Mouse (Mus musculus): ENCODE results near the gene Thap2. TPM values are rescaled to one million over a fixed set of nuclear protein-coding genes. Genes with fewer than 3 reads are reported as not detected.

The Thap2 gene
- total RNA-seq (2021) = 10 to 100 TPM; 12.2 to 13.4 TPM
- long read RNA-seq, full-length matches to known transcripts = 2 of 4 reads
- long read RNA-seq, partial matches to known transcripts = 0 of 4 reads
- long read RNA-seq, other reads (novel, unspliced or antisense) = 2 of 4 reads

DNA sequence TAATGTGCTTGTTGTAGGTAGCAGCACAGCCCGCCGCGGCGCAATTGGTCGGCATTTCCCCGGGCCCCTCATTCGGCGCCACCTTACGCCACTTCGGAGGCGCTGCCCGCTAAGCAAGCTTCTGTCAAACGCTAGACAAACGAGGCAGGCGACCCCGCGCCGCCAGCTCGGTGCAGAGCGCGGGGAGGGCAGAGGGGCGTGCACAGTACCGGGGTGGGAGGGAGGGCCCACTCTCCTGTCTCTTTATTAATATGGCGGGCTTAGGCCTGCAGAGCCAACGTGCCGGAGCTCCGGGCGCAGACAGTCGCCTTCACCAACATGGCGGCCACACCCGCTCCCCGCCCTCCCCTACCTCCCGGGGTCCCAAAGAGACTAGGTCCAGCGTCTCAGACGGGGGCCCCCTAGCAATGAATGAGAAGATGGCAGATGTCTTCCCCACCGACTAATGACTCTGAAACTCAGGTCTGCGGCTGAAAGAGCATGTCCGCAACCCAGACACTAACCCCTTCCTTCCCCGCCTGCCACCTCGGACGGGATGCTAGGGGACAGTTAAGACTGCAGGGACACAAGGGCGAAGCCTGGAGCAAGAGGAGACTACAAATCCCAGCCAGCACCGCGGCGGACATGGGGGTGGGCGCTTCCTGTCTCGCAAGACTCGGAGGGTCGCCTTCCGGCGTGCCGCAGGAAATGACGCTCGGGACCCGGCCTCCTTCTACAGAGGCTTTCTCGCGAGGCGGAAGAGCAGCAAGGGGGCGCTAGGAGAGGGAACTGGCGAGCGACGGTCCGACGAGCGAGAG is at the start of gene Thap2, which contains the start of gene Zfc3h1:
Gene Thap2, minus strand, starts transcription at position 223 of the 797 bp plus-strand sequence.
Gene Zfc3h1, plus strand, starts transcription at position 739 of the 797 bp plus-strand sequence.
- peak; percentile 97 to 98 for DNase-seq (ENCODE audit: low spot score in 2 of 2)

DNA sequence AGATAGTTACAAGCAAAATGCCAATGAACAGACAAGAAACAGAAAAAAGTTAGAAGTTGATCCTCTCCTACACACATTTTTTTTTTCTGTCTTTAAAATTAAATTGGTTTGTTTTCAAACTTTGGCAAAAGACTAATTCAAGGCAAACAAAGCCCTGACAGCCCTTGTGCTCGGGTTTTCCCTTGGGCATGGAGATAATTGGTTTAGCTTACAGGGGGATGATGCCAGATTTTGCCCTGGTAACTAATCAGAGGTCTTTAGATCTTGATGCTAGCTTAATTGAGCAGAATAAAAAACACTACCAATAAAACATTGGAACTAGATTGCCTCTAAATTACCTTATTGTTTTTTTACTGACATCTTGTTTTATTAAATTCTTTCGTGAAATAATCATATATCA is 41.1 kb upstream of the Thap2 start:
- DNase-seq (ENCODE audit: low spot score in 2 of 2) = no peak

DNA sequence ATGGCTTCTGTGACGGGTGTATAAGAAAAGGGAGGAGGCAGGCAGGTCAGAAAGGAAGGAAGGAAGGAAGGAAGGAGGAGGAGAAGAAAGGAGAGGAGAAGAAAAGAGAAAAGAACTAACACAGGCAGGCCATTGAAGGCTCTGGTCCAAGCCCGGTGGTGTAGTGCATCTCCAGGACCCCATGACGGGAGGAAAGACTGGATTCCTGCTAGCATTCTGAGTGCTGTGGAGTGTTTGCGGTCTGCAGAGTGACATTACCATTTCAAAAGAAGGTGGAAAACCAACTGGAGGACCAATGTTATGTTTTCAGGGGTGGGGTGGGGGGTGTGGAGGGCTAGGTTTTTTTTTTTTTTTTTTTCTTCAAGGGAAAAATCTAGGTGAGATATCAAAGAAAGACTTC is 37.7 kb upstream of the Thap2 start:
- DNase-seq (ENCODE audit: low spot score in 2 of 2) = no peak

DNA sequence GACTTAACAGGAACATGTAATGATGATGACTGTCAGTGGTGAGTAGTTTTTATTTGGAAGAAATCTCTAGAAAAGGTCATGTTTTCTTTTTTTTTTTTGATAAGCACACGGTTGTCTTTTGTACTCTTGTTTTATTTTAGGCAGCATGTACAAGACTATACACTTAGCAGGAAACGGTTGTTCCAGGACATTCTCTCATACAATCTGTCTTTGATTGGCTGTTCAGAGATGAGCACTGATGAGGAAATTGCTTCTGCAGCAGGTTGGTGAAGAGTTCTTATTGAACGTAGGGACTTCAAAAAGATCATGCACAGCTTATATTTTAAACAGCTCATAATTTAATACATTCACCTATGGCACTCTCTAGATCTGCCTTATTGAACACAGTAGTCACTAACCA is 29.8 kb upstream of the Thap2 start:
- DNase-seq (ENCODE audit: low spot score in 2 of 2) = no peak

DNA sequence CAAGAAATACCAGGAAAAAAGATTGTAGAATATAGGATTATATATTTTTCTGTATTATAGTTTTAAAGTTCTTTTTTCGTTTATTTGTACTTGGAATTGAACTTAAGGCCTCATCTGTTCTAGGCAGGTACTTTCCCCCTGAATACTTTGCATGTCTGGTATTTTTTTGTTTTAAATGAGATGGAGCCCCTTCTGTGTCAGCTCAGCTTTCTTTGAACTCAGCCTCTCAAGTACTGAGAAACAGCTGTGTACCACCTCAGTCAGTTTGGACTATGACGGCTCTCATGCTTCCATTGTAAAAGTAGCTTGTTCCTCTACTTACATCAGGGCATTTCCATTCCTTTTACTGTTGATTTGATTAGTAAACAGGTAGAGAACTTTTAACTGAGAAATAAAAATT is 29.3 kb upstream of the Thap2 start:
- DNase-seq (ENCODE audit: low spot score in 2 of 2) = no peak

DNA sequence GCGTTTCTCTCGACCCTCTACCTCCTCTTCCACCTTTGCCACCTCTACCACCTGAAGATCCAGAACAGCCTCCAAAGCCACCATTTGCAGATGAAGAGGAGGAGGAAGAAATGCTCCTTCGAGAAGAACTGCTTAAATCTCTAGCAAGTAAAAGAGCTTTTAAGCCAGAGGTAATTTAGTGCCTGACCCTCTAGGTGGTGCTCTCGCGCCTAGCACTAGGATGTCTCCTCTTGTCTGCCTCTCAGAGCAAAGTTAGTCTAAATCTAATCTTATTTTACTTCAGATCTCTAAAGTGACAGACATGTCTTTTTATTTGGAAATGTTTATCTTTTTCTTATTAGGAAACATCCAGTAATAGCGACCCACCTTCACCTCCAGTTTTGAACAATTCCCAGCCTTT is 22.1 kb upstream of the Thap2 start:
- peak; percentile 64 to 72 for DNase-seq (ENCODE audit: low spot score in 2 of 2)

DNA sequence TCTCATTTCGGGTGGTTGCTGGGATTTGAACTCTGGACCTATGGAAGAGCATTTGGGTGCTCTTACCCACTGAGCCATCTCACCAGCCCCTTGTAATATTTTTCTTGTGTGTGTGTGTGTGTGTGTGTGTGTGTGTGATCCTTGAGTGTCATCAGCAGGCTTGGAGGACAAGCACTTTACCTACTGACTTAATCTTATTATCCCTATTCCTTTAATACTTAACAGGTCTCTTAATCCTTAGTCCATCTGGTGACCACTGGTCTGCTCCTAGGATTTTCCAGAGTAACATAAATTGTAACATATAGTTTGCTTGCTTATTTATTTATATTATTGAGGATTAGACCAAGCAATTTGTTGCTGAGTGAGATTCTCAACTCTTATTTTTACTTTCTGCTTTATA is 7.7 kb upstream of the Thap2 start:
- DNase-seq (ENCODE audit: low spot score in 2 of 2) = no peak

DNA sequence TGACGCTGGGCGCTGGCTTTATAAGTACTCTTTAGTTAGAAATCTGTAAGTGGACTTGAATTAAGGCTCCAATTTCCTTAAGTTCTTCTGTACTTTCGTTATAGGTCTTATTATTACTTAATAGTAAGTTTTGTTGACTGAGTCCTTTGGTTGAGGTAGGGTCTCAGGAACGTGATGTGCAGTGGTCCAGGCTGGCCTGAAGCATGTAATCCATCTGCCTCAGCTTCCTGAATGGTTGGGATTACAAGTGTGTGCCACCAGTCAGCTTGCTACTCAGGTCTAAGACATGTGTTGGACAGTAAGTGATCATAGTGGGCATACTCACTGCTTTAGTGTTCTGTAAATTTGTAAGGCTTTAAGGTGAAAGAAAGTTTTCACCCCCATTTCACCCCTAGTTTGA is 6.8 kb upstream of the Thap2 start:
- no peak for DNase-seq (ENCODE audit: low spot score in 2 of 2)

DNA sequence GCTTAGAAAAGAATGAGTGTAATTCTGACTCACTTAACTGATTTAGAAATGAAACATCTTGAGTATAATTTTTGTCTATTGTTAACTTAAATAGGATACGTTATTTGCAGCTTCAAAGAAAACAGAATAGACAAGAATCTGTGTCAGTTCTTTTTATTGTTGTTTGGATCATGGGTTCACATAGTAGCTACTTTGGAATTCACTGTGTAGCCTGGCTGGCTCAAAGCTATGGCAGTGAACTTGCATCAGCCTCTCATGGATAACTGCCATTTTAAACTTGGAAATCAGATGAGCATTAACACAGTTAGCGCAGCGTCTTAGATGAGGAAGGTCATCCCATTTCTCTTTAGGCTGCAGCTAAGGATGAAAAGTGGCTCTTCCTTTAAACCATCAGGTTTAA is 3.6 kb upstream of the Thap2 start:
- DNase-seq (ENCODE audit: low spot score in 2 of 2) = no peak

DNA sequence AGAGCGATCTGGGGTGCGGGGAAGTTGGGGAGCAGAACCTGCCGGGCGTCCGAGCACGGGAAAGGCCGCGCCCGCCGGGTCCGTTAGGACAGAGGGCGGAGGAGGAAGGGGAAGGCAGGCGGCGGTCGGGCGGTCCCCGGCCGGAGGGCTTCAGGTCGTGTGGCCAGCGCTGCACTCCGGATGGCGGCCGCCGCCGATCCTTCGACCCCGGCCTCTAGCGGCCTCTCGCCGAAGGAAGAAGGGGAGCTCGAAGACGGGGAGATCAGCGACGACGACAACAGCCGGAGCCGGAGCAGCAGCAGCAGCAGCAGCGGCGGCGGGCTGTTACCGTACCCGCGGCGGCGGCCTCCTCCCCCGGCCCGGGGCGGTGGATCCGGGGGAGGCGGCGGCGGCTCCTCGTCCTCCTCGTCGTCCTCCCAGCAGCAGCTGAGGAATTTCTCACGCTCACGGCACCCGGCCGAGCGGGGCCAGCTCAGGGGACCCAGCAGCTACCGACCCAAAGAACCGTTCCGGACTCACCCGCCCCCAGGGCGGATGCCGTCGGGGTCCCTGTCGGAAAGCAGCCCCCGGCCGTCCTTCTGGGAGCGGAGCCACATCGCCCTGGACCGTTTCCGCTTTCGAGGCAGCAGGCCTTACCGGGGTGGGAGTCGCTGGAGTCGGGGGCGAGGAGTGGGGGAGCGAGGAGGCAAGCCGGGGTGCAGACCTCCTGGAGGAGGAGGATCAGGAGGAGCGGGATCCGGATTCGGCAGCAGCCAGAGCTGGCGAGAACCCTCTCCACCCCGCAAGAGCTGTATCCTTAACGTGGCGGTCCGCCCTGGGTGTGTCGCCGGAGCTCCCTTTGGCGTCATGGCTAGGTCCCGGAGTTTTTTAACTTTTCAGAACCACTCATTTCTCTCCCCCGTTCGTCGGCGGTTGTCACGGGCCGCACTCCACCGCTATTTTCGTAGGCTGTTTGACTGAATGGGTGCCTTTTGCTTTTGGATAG is 1.1 kb upstream of the Thap2 start:
- DNase-seq (ENCODE audit: low spot score in 2 of 2) = peak; percentile 68 to 74

DNA sequence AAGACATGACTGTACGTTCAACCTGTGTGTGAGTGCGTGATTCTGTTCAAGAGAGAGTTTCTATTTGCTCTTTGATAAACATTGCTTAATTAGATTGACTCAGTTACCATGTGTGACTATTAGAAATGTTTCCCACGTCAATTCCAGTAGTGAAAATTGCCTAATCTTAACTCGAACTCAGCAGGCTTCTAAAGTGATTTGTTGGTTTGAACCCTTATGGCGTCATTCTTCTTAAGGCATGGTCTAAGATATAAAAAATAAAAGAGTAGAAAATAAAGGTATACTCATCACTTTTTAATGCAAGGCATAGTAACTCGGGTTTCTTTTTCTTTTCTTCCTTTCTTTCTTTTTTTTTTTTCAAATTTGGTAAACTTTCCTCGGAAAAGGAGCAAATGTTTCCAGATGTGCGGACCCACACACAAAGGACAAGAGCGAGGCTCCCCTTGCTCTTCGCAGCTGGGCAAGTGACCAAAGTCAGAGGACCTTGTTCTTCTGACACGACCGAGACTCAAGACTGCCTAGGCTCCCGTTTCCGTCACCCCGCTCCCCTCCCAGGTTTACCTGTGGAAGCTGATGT is 511 bp downstream of the Thap2 start:
- DNase-seq (ENCODE audit: low spot score in 2 of 2) = no peak

DNA sequence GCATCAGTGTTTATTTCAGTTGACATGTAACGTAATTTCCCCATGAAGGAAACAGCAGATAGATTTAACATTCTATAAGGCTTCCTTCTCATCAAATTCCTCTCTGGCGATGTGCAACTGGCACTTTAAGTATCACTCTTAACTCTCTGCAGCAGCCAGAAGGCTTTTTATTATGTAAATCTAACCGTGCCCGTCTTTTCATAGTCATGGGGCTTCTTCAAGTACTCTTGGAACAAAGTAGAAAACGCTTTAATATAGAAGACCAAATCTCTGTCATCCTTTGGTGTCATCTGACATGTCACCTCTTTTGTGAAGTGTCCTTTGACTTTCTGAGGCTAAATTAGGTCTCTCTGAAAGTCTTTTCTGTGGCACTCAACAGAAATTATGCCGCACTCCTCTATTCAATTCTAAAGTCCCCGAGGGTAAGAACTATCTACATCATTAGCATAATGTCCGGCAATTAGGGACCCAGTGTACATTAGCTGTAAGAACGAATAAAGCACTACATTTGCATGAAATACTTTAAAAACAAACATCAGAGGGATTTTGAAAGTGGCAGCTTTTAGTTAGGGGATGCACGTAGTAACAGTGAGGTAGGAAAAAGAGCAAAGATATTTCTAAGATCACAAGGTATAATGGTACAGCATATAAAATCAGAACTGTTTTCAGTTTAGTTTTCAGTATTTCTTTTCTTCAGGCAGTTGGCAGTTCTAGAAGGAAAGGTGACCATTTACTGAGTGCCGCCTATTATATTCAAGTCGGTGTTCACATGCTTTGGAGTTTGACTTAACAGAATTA is 1.2 kb downstream of the Thap2 start:
- DNase-seq (ENCODE audit: low spot score in 2 of 2) = no peak

DNA sequence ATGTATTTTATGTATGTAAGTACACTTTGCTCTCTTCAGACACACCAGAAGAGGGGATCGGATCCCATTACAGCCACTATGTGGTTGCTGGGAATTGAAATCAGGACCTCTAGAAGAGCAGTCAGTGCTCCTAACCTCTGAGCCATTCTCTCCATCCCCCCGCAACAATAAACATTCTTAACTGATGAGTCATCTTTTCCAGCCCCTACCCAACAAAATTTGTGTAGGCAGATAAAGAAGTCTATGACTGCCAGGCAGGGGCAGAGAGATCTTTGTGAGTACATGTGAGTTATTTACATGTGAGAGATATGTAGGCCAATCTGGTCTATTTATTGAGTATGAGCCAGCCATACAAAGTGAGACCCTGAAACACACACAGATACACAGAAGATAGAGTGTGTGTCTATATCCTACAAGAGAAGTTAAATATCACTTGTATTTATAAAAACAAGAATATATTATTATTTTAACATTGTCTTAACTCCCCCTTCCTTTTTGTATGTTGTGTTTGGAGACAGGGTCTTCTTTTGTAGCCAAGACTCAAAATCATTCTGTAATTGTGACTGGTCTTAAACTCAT is 2.6 kb downstream of the Thap2 start:
- DNase-seq (ENCODE audit: low spot score in 2 of 2) = no peak

DNA sequence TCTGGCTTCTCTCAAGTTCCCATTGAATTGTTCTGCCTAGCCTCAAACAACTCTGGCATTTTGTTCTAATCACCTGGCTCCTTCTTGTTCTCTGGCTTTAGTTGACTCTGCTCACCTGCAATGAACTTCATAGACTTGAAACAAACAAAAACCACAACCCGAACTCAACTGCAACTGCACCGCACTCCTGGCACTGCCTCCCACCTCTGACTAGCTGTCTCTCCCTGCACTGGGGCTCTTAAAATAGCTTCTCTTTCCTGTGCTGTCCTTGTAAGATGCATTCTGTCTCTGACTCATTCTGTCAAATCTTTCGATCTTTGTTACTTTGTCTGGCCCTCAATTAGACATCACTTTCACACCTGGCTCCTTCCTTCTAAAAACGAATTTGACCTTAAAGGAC is 21.1 kb downstream of the Thap2 start:
- no peak for DNase-seq (ENCODE audit: low spot score in 2 of 2)

DNA sequence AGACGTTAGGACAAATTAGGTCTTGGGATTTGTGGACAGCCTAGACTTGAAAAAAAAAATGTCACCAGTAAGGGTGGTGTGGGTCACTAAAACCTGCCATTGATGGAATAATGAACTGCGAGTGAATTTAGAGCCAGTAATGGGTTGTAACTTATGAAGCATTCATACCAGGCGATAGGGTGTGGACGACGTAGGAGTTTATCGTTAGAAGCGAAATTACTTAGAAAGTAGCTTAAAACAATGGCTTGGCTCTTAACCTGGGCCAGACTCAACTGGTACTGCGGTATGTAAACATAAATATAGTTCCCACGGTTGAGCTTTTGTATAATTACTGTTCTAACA is 21.6 kb downstream of the Thap2 start:
- no peak for DNase-seq (ENCODE audit: low spot score in 2 of 2)

DNA sequence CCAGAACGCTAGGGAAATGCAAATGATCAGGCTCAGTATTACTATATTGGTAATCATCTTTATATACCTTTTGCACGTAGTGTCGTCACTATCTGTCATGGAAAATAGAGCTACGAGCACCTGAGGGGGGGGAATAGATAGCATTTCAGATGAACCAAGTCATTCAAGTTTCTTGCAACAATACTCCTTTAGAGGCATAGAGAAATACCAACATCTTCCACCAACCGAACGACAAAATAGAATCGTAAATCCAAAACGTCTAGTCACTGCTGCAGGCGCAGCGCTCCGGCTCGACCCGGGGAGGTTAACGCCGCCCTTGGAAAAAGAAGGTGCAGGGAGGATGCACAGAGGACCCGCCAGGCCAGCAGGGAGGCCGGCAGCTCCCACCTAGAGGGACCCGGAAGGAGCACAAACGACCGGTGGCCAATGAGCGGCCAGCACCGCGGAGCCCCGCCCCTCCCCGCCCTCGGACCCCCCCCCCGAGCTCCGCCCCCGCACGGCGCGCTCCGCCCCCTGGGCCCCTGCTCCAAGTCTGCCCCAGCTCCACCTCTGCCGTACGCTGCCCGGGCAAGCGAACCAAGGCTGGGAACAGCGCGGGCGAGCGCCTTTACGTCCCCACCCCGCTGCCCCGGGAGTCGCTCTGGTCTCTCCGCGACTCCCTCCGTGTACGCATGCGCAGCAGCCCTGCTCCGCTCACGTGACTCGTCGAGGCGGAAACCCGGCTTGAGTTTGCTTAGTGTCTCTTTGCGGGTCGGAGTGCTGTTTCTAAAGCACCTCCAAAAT is 22.2 kb downstream of the Thap2 start, which contains the start of gene Tmem19:
Gene Tmem19, minus strand, starts transcription at position 662 of the 783 bp plus-strand sequence.
- peak; percentile 95 to 96 for DNase-seq (ENCODE audit: low spot score in 2 of 2)

DNA sequence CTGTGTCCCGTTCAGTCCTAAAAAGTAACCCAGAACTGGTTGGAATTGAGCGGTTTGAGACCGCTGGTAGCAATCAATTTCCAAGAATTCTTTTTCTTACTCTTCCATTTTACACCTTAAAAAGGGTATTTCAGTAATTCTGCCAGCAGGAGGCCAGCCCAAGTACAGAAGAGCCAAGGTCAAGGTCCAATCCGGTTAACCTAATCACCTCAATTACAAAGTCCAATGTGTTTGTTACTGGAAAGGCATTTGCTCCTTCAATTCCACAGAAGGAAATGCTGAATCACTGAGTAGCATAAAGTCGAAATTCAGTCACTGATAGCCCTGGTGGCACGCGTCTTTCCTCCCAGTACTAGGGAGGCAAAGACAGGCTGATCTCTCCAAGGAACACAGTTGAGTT is 25.2 kb downstream of the Thap2 start:
- no peak for DNase-seq (ENCODE audit: low spot score in 2 of 2)

DNA sequence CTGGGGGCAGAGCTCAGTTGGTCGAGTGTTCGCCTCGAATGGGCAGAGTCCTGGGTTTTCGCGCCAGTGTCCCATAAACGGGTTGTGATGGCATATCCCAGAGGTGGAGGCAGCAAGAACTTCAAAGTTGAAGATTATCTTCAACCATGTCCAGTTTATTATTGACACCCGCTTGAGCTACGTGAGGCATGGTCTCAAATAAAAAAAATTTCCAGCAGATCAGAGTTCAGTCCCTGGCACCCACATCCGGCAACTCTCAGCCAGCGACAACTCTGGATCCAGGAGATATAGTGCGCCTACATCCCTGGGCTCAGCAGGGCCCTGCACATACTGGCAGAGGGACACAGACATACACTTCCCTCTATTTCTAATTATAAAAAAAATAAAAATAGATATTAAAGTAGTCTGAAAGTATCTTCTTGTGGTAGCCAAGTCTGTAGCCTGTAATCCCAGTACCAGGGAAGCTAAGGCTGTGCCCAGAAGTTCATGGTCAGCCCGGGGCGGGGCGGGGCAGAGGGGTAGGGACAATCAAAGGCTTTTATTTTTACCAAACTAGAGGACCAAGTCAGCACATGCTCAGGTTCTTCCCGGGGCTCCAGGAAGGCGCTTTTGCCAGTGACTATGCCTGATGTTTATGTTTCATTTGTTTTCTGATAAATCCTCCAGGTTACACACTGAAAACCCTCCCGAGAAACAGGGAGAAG is 25.9 kb downstream of the Thap2 start:
- DNase-seq (ENCODE audit: low spot score in 2 of 2) = no peak

DNA sequence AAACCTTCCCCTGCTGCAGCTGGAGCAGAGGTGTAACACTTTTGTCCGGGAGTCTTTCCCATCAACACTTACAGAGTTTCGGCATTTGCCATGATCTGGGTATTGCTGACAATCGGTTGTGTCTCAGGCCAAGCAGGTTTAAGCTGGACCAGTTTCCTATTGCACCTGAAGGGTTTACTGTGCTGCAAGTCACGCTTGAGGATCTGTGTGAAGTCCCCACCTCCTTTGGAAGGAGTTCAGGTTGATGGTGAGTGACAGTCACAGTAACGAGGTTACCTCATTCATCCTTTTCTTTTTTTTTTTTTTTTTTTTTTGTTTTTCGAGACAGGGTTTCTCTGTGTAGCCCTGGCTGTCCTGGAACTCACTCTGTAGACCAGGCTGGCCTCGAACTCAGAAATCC is 28.1 kb downstream of the Thap2 start:
- no peak for DNase-seq (ENCODE audit: low spot score in 2 of 2)

Data from layer of hippocampus, postnatal 10 days (tissue).